Mouse (Mus musculus) mesoderm, embryonic 11.5 days (tissue): Measurements from ENCODE around the gene Gnaq.
"Not testable (repeated sequence)": the region's sequence is repeated elsewhere in the genome, so short reads cannot be mapped to it uniquely, and the experiment has no call there.

ENCODE experiments used
- DNase-seq: peaks from one replicate; pipeline ENCODE4 v3.0.0-alpha.2; 2012; ENCODE audit warnings: low read depth, low spot score

Gene Gnaq

DNA sequence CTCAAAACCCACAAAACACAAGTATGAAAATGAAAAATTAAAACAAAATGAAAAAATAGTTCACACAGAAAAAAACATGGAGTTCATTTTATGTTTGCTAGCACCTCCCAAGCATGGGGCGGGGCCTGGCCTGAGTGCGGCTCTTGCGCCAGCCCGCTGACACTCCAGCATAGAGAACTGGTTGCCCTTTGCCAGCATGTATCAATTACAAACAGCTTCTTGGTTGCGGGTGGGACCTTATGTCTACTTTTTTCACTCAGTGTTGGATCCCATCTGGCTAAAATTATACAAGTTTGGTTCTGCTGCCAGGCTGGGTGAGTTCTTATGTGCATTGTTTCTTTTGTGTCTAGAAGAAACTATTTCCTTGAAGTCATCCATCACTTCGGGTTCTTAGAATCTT is 14.8 kb downstream of the Gnaq start:
- DNase-seq, result no peak

DNA sequence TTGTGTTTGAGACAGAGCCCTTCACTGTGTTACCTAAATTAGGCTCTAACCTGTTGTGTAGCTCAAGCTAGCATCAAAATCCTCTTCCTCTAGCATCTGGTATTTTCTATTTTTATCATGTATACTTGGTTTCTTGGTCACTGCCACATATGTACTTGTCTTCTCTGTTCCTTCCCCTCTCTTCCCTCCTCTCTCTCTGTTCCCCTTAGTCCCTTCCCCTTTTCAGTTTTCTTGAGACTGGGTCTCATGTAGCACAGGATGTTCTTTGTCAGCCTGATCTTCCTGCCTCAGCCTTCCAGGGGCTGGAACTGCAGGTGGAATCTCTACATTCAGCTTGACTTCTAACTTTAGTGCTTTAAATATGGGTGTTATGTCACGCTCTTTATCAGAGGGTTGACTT is 16.5 kb downstream of the Gnaq start:
- no peak for DNase-seq

DNA sequence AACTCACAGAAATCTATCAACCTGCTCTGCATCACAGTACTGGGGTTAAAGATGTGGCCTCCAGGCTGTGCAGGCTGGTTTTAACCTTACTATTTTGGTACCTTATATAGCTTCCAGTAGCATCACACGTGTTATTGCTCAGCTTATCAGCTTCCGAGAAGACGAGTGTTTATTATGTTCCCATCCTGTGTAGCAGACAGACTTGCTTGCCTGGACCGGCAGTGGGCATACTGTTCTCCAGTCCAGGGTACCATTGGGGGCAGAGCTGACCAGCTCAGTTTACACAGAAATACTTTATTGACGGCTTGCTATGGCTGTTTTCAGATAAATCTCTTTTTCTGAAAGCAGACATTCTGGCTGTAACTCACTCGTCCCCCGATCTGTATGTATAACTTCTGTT is 17.7 kb downstream of the Gnaq start:
- DNase-seq, result no peak

DNA sequence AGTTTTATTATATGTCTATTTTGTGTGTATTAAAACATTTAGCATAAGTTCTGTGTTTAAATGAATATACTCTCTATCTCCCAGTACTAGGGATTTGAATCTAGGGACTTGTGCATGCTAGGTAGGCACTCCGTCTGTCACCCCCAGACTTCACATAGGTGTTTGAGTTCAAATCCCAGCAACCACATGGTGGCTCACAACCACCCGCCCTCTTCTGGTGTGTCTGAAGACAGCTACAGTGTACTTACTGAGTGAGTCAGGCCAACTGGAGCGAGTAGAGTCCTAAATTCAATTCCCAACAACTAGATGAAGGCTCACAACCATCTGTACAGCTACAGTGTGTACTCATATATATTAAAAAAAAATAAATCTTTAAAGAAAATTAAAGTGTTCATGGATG is 21.2 kb downstream of the Gnaq start:
- no peak for DNase-seq

DNA sequence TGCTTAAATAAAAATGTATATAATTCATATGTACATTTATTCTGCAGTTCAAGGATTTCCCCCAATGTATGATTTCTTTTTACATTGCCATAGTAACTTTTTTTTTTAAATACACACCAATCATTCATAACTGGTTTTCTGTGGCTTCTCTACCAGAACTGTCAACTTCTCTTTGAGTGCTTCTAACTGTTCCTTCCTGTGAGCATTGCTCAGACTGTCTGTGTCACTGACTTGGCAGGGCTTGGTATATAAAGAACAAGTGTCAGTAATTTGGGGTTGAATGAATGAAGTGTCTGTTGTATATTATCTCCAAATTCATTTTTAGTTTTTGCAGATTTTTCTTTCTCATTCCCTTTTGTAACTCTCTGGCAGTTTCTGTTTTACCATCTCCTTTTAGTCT is 21.8 kb downstream of the Gnaq start:
- DNase-seq, result no peak

DNA sequence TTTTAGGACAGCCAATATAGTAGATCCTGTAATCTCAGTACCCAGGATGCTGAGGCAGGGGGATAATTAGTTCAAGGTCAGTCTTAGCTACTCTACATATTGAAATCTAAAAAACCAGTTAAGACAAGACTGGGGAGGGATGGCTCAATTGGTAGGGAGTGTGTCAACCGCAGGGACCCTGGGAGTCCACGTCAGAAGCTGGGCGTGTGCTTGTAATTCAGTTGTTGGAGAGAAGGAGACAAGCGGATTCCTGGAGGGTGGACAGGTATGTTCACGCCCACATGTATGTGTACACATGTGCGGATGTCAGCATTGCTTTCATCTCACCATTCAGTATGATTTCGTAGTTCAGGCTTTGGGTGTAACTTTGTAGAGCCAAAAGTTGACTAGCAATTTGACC is 24.5 kb downstream of the Gnaq start:
- DNase-seq, result no peak

DNA sequence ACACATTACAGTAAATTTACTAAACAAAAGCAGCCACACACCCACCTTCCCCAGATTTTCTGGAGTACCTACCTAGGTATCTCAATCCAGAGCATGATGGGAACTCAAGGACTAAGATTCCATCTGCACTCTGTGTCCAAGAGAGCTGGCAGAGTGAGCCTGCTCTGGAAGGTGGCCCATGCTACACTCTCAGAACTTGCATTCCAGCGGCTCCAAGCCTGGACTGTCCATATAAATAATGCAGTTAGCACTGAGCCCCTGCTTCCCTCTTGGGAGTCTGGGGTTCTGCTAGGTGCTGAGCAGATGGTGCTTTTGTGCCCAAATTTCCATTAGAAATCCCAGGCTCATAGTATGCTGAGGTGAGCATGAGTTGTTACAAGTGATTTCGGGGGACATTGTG is 28.1 kb downstream of the Gnaq start:
- no peak for DNase-seq

DNA sequence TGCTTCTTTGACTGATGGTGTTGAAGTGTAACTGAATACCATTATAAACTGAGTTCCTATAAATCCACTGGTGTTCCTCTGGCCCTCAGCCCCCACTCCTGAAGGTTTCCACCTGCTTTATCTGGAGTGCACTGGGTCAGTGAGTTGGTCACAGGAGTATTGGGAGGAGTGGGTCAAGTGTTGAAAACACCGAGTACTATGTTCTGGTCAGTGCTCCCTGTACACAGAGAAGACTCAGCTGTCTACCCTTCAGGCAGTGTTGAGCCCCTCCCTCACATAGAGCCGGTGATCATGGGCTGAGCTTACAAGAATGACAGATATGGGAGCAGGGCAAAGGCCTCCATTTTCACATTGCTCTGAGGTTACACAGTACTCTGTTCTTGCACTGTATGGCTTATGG is 28.6 kb downstream of the Gnaq start:
- no peak for DNase-seq

DNA sequence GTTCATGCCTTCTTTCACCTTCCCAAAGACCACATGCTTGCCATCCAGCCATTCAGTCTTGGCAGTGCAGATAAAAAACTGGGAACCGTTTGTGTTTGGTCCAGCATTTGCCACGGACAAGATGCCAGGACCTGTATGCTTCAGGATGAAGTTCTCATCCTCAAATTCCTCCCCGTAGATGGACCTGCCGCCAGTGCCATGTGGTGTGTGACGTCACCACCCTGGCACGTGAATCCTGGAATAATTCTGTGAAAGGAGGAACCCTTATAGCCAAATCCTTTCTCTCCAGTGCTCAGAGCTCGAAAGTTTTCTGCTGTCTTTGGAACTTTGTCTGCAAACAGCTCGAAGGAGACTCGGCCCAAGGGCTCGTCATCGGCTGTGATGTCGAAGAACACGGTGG is 31.8 kb downstream of the Gnaq start:
- not testable (repeated sequence) for DNase-seq

DNA sequence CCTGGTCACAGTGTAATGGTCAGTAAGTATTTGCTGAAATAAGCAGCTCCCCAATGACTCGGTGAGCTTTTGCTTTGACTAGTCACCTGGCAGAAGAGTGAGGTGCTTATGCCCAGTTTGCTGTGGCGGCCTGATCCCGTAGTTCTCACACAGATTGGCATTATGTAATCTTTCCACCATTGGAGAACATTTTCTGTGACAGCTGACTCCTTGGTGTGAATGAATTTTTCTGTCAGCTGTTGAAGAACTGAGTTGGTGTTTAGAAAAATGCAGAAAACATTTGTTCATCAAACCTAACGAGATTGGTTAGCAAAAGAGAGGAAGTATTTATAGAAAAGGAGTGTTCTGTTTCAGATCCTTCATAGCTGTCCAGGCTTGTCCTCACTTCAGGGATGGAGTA is 34.6 kb downstream of the Gnaq start:
- no peak for DNase-seq

DNA sequence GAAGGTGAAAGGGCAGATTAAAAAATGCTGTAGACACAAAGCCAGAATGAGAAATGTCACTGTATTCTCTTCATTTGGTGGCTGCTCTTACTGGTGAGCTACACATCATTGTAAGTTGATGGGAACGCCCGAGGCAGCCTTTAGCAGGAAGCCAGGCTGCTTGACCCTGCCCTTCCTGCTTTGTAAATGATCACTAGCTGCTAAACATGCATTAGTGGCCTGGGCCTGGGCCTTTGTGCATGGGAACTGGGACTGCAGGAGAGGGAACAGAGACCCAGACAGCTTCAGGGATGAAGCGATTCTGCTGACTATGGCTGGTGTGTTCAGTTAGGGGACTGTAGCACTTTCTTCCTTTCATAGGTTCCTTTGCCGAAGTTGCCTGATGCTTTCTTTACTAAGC is 35.6 kb downstream of the Gnaq start:
- peak; percentile 69 for DNase-seq

DNA sequence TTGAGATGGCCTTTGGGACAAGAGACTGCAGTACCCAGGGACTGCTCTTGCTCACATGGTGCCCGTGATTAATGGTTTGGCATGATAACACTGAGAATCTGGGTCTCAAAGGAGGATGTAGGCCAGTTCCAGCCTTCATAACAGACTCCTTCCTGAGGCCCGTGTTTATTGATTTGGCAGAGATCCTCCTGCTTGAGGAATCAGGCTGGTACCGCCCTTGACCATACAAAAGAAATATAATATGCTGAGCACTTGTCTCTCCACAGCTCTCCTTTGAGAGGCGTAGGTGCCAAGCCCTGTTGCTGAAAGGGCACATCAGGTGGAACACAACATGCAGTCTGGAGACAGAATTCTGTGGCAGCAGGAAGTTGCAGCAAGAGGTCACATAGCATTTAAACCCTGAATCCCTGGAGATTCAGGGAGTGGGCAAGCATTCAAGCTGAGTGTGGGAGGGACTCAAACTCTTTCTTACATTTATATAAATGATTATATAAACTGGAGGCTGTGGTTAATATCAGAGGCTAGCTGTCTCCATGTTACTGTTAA is 36.1 kb downstream of the Gnaq start:
- DNase-seq, result peak; percentile 49

DNA sequence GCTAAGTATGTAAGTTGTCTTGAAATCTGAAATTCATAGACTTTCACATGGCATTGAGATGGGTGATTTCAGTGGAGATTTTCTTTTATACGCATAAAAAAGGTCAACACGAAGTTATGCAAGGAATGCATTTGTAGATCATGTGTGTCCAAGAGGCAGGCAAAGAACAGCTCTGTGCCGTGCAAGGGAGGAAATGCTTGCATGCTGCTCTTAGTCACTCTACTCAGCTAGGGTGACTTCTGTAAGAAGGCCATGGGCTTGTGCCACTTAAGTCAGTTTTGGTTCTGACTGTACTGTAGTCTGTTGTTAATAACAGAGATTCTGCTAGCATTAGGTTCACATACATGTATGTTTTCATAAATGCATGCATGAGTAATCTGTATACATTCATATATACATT is 38.1 kb downstream of the Gnaq start:
- DNase-seq, result peak; percentile 37

DNA sequence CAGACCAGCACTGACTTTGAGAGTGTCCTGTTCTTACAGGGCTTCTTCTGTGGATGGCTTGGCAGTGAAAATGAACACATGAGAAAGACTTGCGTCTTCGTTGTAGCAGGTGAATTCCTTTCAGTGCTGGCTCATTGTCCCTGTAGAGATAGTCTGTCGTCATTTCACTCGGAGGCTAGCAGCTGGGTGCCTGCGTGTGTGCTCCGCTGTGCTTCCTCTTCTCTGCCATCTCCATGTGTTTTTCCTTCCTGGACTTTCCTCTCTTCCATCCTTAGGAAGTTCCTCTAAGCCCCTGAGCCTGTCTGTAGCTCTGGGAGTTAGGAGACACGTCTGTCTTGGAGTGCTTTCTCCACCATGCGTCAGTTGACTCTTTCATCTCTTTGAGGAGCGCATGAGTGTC is 41.1 kb downstream of the Gnaq start:
- DNase-seq, result no peak

DNA sequence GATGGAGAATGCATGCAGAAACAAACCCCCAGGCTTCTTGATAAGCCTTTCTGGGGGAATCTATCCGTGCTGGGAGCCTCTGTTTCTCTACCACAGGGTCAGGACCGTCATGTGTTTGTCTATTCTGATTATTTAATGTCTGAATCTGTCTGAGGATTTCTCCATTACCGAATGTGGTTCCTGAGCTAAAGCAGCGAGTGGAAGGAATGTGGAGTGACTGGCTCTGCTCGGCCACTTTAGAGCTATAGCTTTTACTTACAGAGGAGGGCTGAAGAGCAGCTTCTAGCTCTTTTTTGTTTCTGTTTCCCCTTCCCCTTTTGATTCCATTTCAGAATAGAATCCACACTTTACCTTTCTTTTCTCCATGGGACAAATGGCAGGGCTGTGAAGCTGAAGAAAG is 43.8 kb downstream of the Gnaq start:
- DNase-seq, result no peak

DNA sequence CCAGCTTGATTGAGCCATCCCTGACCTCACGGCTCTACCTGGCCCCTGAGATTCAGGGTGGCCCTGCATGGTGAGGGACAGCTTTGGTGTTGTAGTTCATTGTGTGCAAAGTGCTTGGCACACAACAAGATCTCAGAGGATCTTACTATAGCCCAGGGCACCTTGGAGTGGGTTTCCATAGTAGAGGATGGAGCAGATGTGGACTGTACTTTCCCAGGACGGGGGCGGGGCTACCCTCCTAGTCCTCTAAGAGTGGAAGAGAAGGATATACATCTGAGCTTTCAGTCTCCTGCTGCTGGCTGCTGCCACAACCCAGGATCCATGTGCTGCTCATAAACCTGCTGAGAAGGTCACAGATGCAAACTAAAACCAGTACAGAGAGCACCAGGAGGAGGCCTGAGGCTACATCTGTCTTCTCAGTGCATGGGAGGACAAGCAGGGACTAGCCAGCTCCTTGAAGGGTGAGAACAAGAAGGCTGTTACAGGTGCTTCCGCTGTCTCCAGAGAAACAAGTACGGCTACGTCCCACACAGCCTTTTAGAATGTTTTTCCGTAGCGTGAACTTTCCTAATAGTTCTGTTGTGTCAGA is 44.6 kb downstream of the Gnaq start:
- DNase-seq, result no peak

DNA sequence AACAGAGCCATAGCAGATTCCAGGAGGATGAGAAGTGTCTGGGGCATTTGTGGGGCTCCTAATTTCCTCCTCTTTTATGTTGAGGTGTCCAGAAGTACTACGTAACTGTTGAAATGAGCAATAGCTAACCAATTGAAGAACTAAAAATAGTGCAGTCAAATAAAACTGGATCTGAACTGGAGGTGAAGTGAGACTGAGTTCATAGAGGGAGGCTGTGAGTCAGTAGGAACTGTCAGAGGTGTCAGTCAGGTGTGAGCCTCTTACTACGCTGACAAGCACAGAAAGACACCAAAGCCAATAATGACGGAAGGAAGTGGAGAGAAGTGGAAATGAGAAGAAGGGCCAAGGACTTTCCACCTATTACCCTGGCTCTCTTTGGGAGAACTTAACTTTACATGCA is 48.6 kb downstream of the Gnaq start:
- DNase-seq, result no peak

DNA sequence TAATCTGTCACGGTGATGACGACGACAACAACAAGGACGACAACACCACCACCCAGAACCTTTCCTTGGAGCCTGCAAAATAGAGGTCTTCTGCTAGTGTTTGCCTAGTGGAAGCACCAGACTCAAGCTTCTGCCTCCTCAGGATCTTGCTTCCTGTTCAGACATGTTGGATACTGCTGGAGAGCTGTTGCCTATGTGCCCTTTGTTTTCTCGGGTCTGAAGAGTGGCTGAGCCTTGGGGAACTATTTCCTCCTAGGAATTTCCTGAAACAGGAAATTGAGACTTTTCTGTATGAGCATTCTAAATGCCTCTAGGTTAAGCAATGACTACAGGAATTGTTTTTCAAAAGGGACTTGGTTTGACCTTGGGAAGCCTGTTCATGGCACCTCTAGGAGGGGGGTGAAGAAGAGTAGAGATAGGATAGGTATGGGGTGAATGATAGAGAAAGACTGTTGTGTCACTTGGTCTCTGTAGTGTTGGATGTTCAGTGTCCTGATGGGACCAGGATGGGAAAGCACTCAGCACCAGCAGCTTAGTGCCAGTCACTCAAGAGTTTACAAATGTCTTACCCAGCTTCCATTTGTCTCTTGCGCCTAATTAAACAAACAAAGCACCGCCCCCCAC is 49.3 kb downstream of the Gnaq start:
- DNase-seq, result no peak

DNA sequence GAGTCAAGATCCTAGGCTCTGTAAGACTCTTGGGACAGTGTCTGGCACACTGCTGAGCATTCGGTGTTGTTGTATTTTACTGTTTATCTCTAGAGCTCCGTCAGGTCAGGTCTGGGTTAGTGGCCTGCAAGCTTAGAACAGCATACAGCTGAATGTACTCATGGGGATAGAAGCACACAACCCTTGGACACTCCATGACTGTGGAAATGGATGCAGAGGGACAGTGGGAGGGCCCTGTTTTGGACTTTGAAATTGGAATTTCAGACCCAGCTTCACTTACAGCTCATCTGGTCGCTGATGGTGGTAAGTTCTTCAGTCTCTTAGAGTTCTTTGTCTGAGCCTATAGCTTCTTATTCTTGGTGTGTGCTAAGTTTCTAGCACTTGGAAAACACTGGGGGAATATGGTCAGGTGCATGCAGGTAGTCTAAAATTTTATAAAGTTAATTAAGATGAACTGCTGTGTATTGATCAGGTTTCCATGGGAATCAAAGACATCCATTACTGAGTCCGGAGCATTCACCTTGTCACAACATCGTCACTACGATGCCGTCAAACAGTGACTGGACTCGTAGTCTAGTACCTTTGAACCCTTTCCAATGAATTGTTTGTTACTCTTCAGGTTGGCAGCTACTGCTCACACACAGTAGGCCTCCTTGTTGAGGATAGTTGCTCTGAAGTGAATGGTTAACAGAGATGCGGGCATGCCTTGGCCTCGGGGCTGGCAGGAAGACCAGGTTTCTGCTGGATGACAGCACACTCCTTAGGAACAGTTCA is 51.1 kb downstream of the Gnaq start:
- DNase-seq, result no peak

DNA sequence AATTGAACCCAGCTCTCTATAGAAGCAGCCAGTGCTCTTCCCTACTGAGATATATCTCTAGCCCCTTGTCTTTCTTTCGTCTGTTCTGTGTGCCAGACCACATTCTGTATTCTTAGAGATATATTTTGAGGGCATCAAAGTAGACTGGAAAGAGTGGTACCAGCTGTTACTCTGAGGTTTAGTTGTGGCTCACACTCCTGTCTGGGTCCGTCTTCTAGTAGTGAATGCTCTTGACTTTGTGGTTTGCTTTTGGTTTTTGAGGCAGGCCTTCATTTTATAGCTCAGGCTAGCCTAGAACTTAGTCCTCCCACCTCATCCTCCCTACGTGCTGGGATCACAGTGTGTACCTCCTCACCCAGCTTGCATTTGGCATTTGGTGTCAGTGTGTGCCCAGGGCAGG is 54.4 kb downstream of the Gnaq start:
- no peak for DNase-seq

DNA sequence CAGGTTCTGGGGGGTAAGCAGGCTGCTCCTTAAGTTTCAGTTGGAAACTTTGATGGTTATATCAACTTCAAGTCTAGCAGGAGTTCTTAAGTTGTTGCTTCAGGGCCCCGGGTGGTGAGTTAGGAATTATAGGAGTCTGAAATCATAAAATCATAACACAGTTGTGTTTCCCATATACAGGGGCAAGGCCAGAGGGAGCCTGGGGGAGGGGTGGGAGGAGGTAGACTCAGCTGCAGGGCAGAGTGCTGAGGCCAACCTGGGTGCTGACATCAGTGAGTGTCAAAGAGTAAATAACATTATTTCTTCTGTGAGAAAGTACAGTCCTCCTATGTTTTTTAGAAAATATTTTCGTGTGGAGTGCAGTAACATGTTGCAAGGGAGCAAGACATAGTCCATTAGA is 55.3 kb downstream of the Gnaq start:
- no peak for DNase-seq

DNA sequence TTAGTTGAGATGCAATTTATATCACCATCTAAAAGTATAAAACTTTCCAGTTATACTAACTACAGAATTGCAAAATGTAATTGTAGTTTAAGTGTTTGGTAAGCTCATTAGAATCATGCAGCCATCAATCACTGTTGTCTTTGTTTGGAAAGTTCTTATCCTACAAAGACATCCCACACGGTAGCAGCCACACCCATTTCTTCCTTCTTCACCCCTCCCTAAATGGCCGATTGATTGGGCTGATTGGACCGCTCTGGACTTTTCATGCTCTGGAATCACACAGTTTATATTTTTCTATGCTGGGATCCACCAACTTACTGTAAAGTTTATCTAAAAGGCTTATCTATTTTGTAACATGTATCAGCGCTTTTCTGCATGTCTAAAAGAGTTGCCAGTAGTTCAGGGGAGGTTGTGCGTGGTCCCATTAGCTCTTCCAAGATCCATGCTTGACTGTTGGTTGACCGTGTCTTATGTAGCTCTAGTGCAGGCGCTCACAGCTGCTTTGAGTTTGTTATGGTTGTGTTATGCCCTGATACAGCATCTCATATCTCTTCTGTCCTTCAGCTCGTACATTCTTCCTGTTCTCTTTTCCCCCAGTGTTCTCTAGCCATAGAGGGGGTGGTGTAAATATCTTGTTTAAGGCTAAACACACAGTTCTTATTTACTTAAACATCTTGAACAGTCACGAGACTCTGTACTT is 56.6 kb downstream of the Gnaq start:
- DNase-seq, result no peak
